Mouse (Mus musculus) CH12.LX (cell line): ENCODE results near the gene Dleu7.

Experiments used
- CTCF ChIP-seq, 2 experiments: IDR thresholded peaks in 1 of 2; conservative IDR thresholded peaks in 1 of 2; 2 replicates each; pipeline ENCODE4 v1.5.1; 2011 to 2012; ENCODE audit warnings: low read depth in 2 of 2, low read length in 2 of 2, improper control_type of control experiment in 1 of 2, inconsistent platforms in 1 of 2, mild to moderate bottlenecking in 1 of 2, moderate library complexity in 1 of 2
- EP300 ChIP-seq: IDR thresholded peaks from 2 replicates; pipeline ENCODE4 v1.6.1; 2011; ENCODE audit warnings: low read length, improper control_type of control experiment
- NELFE ChIP-seq: IDR thresholded peaks from 2 replicates; pipeline ENCODE4 v1.6.1; 2011; ENCODE audit warnings: low read depth, low read length, improper control_type of control experiment
- POLR2A ChIP-seq: IDR thresholded peaks from 2 replicates; pipeline ENCODE4 v1.6.1; 2011; ENCODE audit warnings: low read depth, mild to moderate bottlenecking, improper control_type of control experiment, low read length

- TF ChIP-seq CTCF (conservative IDR thresholded peaks at IDR 0.05 in 1 of 2, IDR thresholded peaks at IDR 0.05 in 1 of 2; ENCODE audit: low read depth in 2 of 2, low read length in 2 of 2) (no peak), POLR2A (no peak), EP300 (no peak), NELFE (no peak)
Measured at GRCm38 (mm10) chr14:62311672-62312071, 18.8 kb upstream of the Dleu7 start.
